9 mouse cellular contexts compared by ENCODE assay signal in genomic region chr9:7961366-7962160, GRCm38 (mm10). TPM values are rescaled to one million over a fixed set of nuclear protein-coding genes. Genes with fewer than 3 reads are reported as not detected.
A peak's percentile ranks its signal among the peaks of the same experiment; 100 is the strongest.
DNase-seq lines count a peak whose midpoint lies in the region; ATAC-seq and TF ChIP-seq lines count a peak whose summit lies in the region.
"Had no signal": no experiment of that assay in that cellular context is flagged by ENCODE, and none has a peak within 500 bp of the region (broad histone marks: within the 10 kb centered on the region; RNA-seq: fewer than 3 reads in every experiment).

No protein-coding gene starts in this region.

- peaks cover 46% of the 10 kb centered on the region for H3K36me3 ChIP-seq in heart, embryonic 12.5 days
- no peaks in the 10 kb centered on the region for H3K36me3 ChIP-seq in neural tube, embryonic 11.5 days (ENCODE audit: control insufficient read depth, insufficient read depth, low read length)
- H3K36me3 ChIP-seq: liver, embryonic 13.5 days had no signal

- no peak for TF ChIP-seq CTCF in layer of hippocampus, adult 2 months (conservative IDR thresholded peaks at IDR 0.05)

- peaks cover 71% of the 10 kb centered on the region for H3K4me1 ChIP-seq in heart, embryonic 12.5 days (replicated peaks)
- H3K4me1 ChIP-seq in neural tube, embryonic 11.5 days (ENCODE audit: control insufficient read depth, insufficient read depth, low read length), result peaks cover 5% of the 10 kb centered on the region; the same call in 1 of the 2 replicates

- peak overlapping the region; percentile 23; the same call in 1 of the 2 replicates for H3K4me2 ChIP-seq in heart, embryonic 12.5 days
- no peak overlapping the region for H3K4me2 ChIP-seq in neural tube, embryonic 11.5 days (ENCODE audit: low read depth)
- H3K4me2 ChIP-seq: liver, embryonic 13.5 days had no signal

- H3K4me3 ChIP-seq in layer of hippocampus, adult 2 months, result no peak overlapping the region; the same call in 1 of the 2 replicates
- no peak overlapping the region for H3K4me3 ChIP-seq in heart, embryonic 12.5 days
- H3K4me3 ChIP-seq in neural tube, embryonic 11.5 days (ENCODE audit: low read depth, low read length), result no peak overlapping the region
- H3K4me3 ChIP-seq: liver, embryonic 13.5 days had no signal

- 35% methylated on average over 21 of the region's 21 CpGs for WGBS in heart, embryonic 12.5 days
- 24% methylated on average over 21 of the region's 21 CpGs for WGBS in neural tube, embryonic 11.5 days

- no peak for ATAC-seq in heart, embryonic 12.5 days (ENCODE audit: insufficient number of reproducible peaks, low FRiP score)
- ATAC-seq in neural tube, embryonic 11.5 days (ENCODE audit: insufficient read depth, low FRiP score, low TSS enrichment), result no peak

- H3K27ac ChIP-seq in layer of hippocampus, adult 2 months, result peak overlapping the region; percentile 67
- H3K27ac ChIP-seq in heart, embryonic 12.5 days (ENCODE audit: poor library complexity, severe bottlenecking), result peak overlapping the region; percentile 79
- H3K27ac ChIP-seq in neural tube, embryonic 11.5 days (ENCODE audit: low read depth, low read length), result no peak overlapping the region; the same call in 1 of the 2 replicates
- H3K27ac ChIP-seq: liver, embryonic 13.5 days had no signal

- H3K27me3 ChIP-seq in heart, embryonic 12.5 days (replicated peaks), result no peaks in the 10 kb centered on the region
- no peaks in the 10 kb centered on the region for H3K27me3 ChIP-seq in neural tube, embryonic 11.5 days (ENCODE audit: control insufficient read depth, insufficient read depth, low read length)
- H3K27me3 ChIP-seq: liver, embryonic 13.5 days had no signal

- no peaks in the 10 kb centered on the region for H3K9me3 ChIP-seq in heart, embryonic 12.5 days (replicated peaks)
- no peaks in the 10 kb centered on the region for H3K9me3 ChIP-seq in neural tube, embryonic 11.5 days (ENCODE audit: control insufficient read depth, low read length)
- H3K9me3 ChIP-seq: liver, embryonic 13.5 days had no signal

- DNase-seq in layer of hippocampus, adult 2 months (ENCODE audit: low spot score in 2 of 2), result no peak
- DNase-seq in layer of hippocampus, postnatal 25 days (ENCODE audit: extremely low spot score in 1 of 2, low spot score in 1 of 2), result no peak
- DNase-seq in cerebellum, postnatal 25 days, result peak; percentile 24 to 45
- DNase-seq in kidney, postnatal 14 days, result peak; percentile 53
- peak; percentile 37 for DNase-seq in neural tube, embryonic 11.5 days (ENCODE audit: low spot score)
- DNase-seq in retina, postnatal 1 day, result no peak
- no peak for DNase-seq in liver
- DNase-seq: liver, embryonic 13.5 days had no signal

- H3K9ac ChIP-seq in heart, embryonic 12.5 days, result peak overlapping the region; percentile 50
- H3K9ac ChIP-seq in neural tube, embryonic 11.5 days (ENCODE audit: low read length), result no peak overlapping the region
- H3K9ac ChIP-seq: liver, embryonic 13.5 days had no signal

RNA-seq across cellular contexts. Expression of gene Yap1, which starts 42.8 kb away (rescaled TPM):
- total RNA-seq in layer of hippocampus, adult 2 months (2021), result 10 to 100 TPM; 15.7 to 17.7 TPM
- total RNA-seq in layer of hippocampus, postnatal 25 days (2021), result 10 to 100 TPM; 14.2 to 17.3 TPM
- polyA plus RNA-seq in heart, embryonic 12.5 days (2016; fragmentation: Nextera tagmentation; extraction: Ambion mirVana), result 37.6 and 39.7 TPM in 2 replicates
- 27.2 and 31.6 TPM in 2 replicates for polyA plus RNA-seq in neural tube, embryonic 11.5 days (2014; fragmentation: Nextera tagmentation; extraction: Ambion mirVana)

Comparison
In these comparisons a context has a peak if more than half of its experiments do, and no peak if none do; other contexts are left out.
1. DNase-seq: peak in cerebellum, postnatal 25 days (2 of 2), kidney, postnatal 14 days (single experiment) and neural tube, embryonic 11.5 days (single experiment); none in layer of hippocampus, adult 2 months (0 of 2), layer of hippocampus, postnatal 25 days (0 of 2), retina, postnatal 1 day (single experiment) and liver (single experiment).